Mouse (Mus musculus): ENCODE data around the gene Rab30. TPM values are rescaled to one million over a fixed set of nuclear protein-coding genes. Genes with fewer than 3 reads are reported as not detected.

The Rab30 gene
- polyA plus RNA-seq, 1 experiment, result 2.0 TPM

DNA sequence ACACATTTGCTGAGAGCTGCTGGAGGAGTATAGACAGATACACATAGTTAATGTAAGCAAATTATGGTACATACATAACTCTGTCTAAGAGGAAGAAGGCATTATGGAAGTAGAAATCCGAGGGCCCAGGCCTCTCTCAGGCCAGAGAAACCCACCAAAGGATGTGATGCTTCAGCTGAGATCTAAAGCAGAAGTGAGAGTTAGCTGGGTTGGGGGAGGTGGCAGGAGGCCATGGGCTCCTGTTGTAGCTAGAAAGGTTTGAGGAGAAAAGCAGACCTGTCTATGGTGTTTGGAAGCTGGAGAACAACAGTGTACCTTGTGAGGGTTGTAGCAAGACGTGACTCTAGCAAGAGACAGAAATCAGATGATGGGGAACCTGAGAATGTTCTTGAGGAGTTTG is 75.8 kb downstream of the Rab30 start:
- no peaks in the 10 kb centered on the region for H3K79me3 ChIP-seq (ENCODE audit: low read depth)
- H3ac ChIP-seq (ENCODE audit: control insufficient read depth, insufficient read length, low read depth), result no peak overlapping the region
- no peaks in the 10 kb centered on the region for H3K79me2 ChIP-seq (ENCODE audit: control insufficient read depth, insufficient read depth)
- H3K36me3 ChIP-seq (ENCODE audit: control insufficient read depth, insufficient read depth), result no peaks in the 10 kb centered on the region
- no peaks in the 10 kb centered on the region for H3K27me3 ChIP-seq (ENCODE audit: control insufficient read depth, insufficient read depth, insufficient read length)
- no peak for TF ChIP-seq FOSL1 (IDR thresholded peaks at IDR 0.05; ENCODE audit: insufficient read depth, low read length, poor library complexity, severe bottlenecking)
- no peak for TF ChIP-seq USF1 (IDR thresholded peaks at IDR 0.05; ENCODE audit: low read depth)
- TF ChIP-seq MYOG (IDR thresholded peaks at IDR 0.05; ENCODE audit: control insufficient read depth, extremely low read depth, insufficient read length), result no peak
- no peak for TF ChIP-seq MAX (IDR thresholded peaks at IDR 0.05)
- TF ChIP-seq CTCF (IDR thresholded peaks at IDR 0.05; ENCODE audit: control insufficient read depth, insufficient read depth, insufficient read length), result no peak
- TF ChIP-seq MYOD1 (IDR thresholded peaks at IDR 0.05; ENCODE audit: control insufficient read depth, insufficient read length, low read depth), result no peak
- TF ChIP-seq CEBPB (IDR thresholded peaks at IDR 0.05; ENCODE audit: low read depth), result no peak
- no peak overlapping the region for H3K4me3 ChIP-seq (ENCODE audit: insufficient read depth, poor library complexity, severe bottlenecking)

- H3K79me3 ChIP-seq (ENCODE audit: low read depth), result no peaks in the 10 kb centered on the region
- no peaks in the 10 kb centered on the region for H3K79me2 ChIP-seq (ENCODE audit: control insufficient read depth, insufficient read depth)
- no peaks in the 10 kb centered on the region for H3K36me3 ChIP-seq (ENCODE audit: control insufficient read depth, insufficient read depth)
- no peak overlapping the region for H3ac ChIP-seq (ENCODE audit: control insufficient read depth, insufficient read length, low read depth)
- TF ChIP-seq MAX (IDR thresholded peaks at IDR 0.05), result no peak
- TF ChIP-seq CTCF (IDR thresholded peaks at IDR 0.05; ENCODE audit: control insufficient read depth, insufficient read depth, insufficient read length), result no peak
- TF ChIP-seq MYOD1 (IDR thresholded peaks at IDR 0.05; ENCODE audit: control insufficient read depth, insufficient read length, low read depth), result no peak
- TF ChIP-seq MYOG (IDR thresholded peaks at IDR 0.05; ENCODE audit: control insufficient read depth, extremely low read depth, insufficient read length), result no peak
- no peak for TF ChIP-seq FOSL1 (IDR thresholded peaks at IDR 0.05; ENCODE audit: insufficient read depth, low read length, poor library complexity, severe bottlenecking)
- no peak for TF ChIP-seq CEBPB (IDR thresholded peaks at IDR 0.05; ENCODE audit: low read depth)
- no peak for TF ChIP-seq USF1 (IDR thresholded peaks at IDR 0.05; ENCODE audit: low read depth)
- no peaks in the 10 kb centered on the region for H3K27me3 ChIP-seq (ENCODE audit: control insufficient read depth, insufficient read depth, insufficient read length)
- H3K4me3 ChIP-seq (ENCODE audit: insufficient read depth, poor library complexity, severe bottlenecking), result no peak overlapping the region
Measured at GRCm38 (mm10) chr7:92817886-92818285, 76.5 kb downstream of the Rab30 start.

- no peaks in the 10 kb centered on the region for H3K36me3 ChIP-seq (ENCODE audit: control insufficient read depth, insufficient read depth)
- TF ChIP-seq MYOG (IDR thresholded peaks at IDR 0.05; ENCODE audit: control insufficient read depth, extremely low read depth, insufficient read length) (no peak), MAX (IDR thresholded peaks at IDR 0.05) (no peak), USF1 (IDR thresholded peaks at IDR 0.05; ENCODE audit: low read depth) (no peak), FOSL1 (IDR thresholded peaks at IDR 0.05; ENCODE audit: insufficient read depth, low read length, poor library complexity, severe bottlenecking) (no peak), CTCF (IDR thresholded peaks at IDR 0.05; ENCODE audit: control insufficient read depth, insufficient read depth, insufficient read length) (no peak), MYOD1 (IDR thresholded peaks at IDR 0.05; ENCODE audit: control insufficient read depth, insufficient read length, low read depth) (no peak)
- no peak overlapping the region for H3ac ChIP-seq (ENCODE audit: control insufficient read depth, insufficient read length, low read depth)
- no peak overlapping the region for H3K4me3 ChIP-seq (ENCODE audit: insufficient read depth, poor library complexity, severe bottlenecking)
- no peaks in the 10 kb centered on the region for H3K27me3 ChIP-seq (ENCODE audit: control insufficient read depth, insufficient read depth, insufficient read length)
- no peaks in the 10 kb centered on the region for H3K79me3 ChIP-seq (ENCODE audit: low read depth)
- H3K79me2 ChIP-seq (ENCODE audit: control insufficient read depth, insufficient read depth), result no peaks in the 10 kb centered on the region
Measured at GRCm38 (mm10) chr7:92819656-92820055, 78.3 kb downstream of the Rab30 start.

- Histone ChIP-seq H3K79me3 (ENCODE audit: low read depth) (no peaks in the 10 kb centered on the region), H3K27me3 (ENCODE audit: control insufficient read depth, insufficient read depth, insufficient read length) (no peaks in the 10 kb centered on the region), H3K36me3 (ENCODE audit: control insufficient read depth, insufficient read depth) (no peaks in the 10 kb centered on the region), H3K4me3 (ENCODE audit: insufficient read depth, poor library complexity, severe bottlenecking) (no peak overlapping the region), H3ac (ENCODE audit: control insufficient read depth, insufficient read length, low read depth) (no peak overlapping the region), H3K79me2 (ENCODE audit: control insufficient read depth, insufficient read depth) (no peaks in the 10 kb centered on the region)
- TF ChIP-seq USF1 (IDR thresholded peaks at IDR 0.05; ENCODE audit: low read depth) (no peak), MYOD1 (IDR thresholded peaks at IDR 0.05; ENCODE audit: control insufficient read depth, insufficient read length, low read depth) (no peak), CTCF (IDR thresholded peaks at IDR 0.05; ENCODE audit: control insufficient read depth, insufficient read depth, insufficient read length) (no peak), MYOG (IDR thresholded peaks at IDR 0.05; ENCODE audit: control insufficient read depth, extremely low read depth, insufficient read length) (no peak), CEBPB (IDR thresholded peaks at IDR 0.05; ENCODE audit: low read depth) (no peak), FOSL1 (IDR thresholded peaks at IDR 0.05; ENCODE audit: insufficient read depth, low read length, poor library complexity, severe bottlenecking) (no peak), MAX (IDR thresholded peaks at IDR 0.05) (no peak)
Measured at GRCm38 (mm10) chr7:92820410-92820809, 79.0 kb downstream of the Rab30 start.

- no peaks in the 10 kb centered on the region for H3K36me3 ChIP-seq (ENCODE audit: control insufficient read depth, insufficient read depth)
- no peaks in the 10 kb centered on the region for H3K79me2 ChIP-seq (ENCODE audit: control insufficient read depth, insufficient read depth)
- no peaks in the 10 kb centered on the region for H3K79me3 ChIP-seq (ENCODE audit: low read depth)
- no peak overlapping the region for H3ac ChIP-seq (ENCODE audit: control insufficient read depth, insufficient read length, low read depth)
- H3K27me3 ChIP-seq (ENCODE audit: control insufficient read depth, insufficient read depth, insufficient read length), result no peaks in the 10 kb centered on the region
- no peak overlapping the region for H3K4me3 ChIP-seq (ENCODE audit: insufficient read depth, poor library complexity, severe bottlenecking)
- TF ChIP-seq CTCF (IDR thresholded peaks at IDR 0.05; ENCODE audit: control insufficient read depth, insufficient read depth, insufficient read length) (no peak), MYOD1 (IDR thresholded peaks at IDR 0.05; ENCODE audit: control insufficient read depth, insufficient read length, low read depth) (no peak), FOSL1 (IDR thresholded peaks at IDR 0.05; ENCODE audit: insufficient read depth, low read length, poor library complexity, severe bottlenecking) (no peak), CEBPB (IDR thresholded peaks at IDR 0.05; ENCODE audit: low read depth) (no peak), USF1 (IDR thresholded peaks at IDR 0.05; ENCODE audit: low read depth) (no peak), MYOG (IDR thresholded peaks at IDR 0.05; ENCODE audit: control insufficient read depth, extremely low read depth, insufficient read length) (no peak), MAX (IDR thresholded peaks at IDR 0.05) (no peak)
Measured at GRCm38 (mm10) chr7:92820941-92821465, 79.6 kb downstream of the Rab30 start.

DNA sequence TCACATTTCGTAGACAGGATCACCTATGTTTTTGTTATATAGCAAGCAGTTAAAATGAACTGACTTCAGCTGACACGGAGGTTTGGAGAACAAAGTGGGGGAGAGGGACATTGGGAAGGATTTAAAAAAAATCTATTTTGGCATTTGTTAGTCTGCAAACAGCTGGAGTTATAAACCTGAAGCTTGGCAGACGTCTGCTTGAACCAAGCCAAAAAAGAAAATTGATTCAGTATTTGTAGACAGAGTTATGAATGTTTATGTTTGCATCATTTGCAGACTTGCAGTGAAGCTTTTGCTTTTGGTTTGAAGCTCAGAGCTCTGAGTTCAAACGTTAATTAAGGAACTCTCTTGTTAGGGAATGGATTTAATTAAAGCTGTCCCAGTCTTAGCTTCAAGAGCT is 80.5 kb downstream of the Rab30 start:
- H3K36me3 ChIP-seq (ENCODE audit: control insufficient read depth, insufficient read depth), result no peaks in the 10 kb centered on the region
- no peaks in the 10 kb centered on the region for H3K27me3 ChIP-seq (ENCODE audit: control insufficient read depth, insufficient read depth, insufficient read length)
- no peaks in the 10 kb centered on the region for H3K79me2 ChIP-seq (ENCODE audit: control insufficient read depth, insufficient read depth)
- no peak overlapping the region for H3K4me3 ChIP-seq (ENCODE audit: insufficient read depth, poor library complexity, severe bottlenecking)
- H3K79me3 ChIP-seq (ENCODE audit: low read depth), result no peaks in the 10 kb centered on the region
- TF ChIP-seq FOSL1 (IDR thresholded peaks at IDR 0.05; ENCODE audit: insufficient read depth, low read length, poor library complexity, severe bottlenecking) (no peak), CTCF (IDR thresholded peaks at IDR 0.05; ENCODE audit: control insufficient read depth, insufficient read depth, insufficient read length) (no peak), MYOD1 (IDR thresholded peaks at IDR 0.05; ENCODE audit: control insufficient read depth, insufficient read length, low read depth) (no peak), USF1 (IDR thresholded peaks at IDR 0.05; ENCODE audit: low read depth) (no peak)
- no peak overlapping the region for H3ac ChIP-seq (ENCODE audit: control insufficient read depth, insufficient read length, low read depth)

Measured in C2C12 (cell line).